Mouse (Mus musculus): Measurements from ENCODE around the gene Entpd7.

DNA sequence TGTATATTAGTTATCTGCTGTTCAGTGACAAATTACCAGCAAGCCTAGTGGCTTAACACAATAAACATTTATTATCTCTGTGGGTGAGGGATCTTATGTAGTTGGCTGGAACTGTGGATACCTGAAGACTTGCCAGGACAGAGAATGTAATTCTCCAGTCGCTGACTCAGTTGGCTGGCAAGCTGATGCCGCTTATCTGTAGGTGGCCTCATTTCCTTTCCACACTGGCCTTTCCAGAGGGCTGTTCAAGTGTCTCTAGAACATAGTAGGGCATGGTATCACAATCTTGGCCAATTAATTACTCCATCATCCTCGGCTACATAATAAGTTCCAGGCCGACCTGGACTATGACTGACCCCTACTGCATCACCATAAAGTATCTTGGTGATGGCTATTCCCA, 7.9 kb upstream of the Entpd7 start:
- TF ChIP-seq CTCF (conservative IDR thresholded peaks at IDR 0.05; ENCODE audit: low read length) (no peak), NANOG (IDR thresholded peaks at IDR 0.05; ENCODE audit: borderline replicate concordance, low read length) (no peak)

Measured in E14TG2a.4 (cell line).